Mouse (Mus musculus) megakaryocyte, embryonic 14.5 days (primary cell): ENCODE measurements around the gene Rgma.

ENCODE experiments used
- FLI1 ChIP-seq: IDR thresholded peaks from 2 replicates; pipeline ENCODE4 v1.6.1; 2012; ENCODE audit warnings: low read length, inconsistent platforms, mixed read lengths
- GATA1 ChIP-seq: IDR thresholded peaks from 3 replicates; pipeline ENCODE4 v1.6.1; 2012; ENCODE audit warnings: mixed read lengths, low read length, inconsistent platforms, borderline replicate concordance

DNA sequence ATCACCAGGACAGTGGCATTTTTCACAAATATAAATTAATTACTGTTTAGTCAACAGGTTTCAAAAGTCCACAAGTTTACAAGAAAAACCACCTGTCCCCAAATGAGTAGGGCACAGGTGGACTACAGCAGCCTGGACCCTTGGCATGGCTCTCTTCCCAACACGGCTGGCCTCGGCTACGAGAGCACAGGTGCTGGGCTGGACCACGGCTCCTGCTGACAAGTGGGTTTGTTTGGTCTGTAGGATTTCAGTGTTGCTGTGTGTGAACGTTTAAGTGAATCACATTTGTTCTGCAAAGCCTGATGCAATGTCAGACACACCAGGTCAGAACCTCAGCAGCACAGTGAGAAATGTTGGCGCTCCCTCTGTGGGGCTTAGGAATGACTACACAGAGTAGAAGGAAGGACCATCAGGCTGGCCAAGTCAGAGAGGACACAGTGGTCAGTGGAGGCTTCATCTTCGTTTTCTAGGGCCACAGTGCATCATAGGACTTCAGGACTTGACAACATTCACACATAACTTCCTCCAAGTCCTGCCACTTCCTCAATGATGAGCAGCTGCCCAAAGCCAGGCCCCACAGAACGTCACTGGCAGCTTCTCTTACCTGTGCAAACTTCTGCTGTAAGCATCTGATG lies 51.6 kb downstream of the Rgma start:
- no peak for TF ChIP-seq FLI1
- TF ChIP-seq GATA1 = no peak
